Mouse (Mus musculus) ES-E14 (cell line): ENCODE measurements around the gene Mtor. TPM values are rescaled to one million over a fixed set of nuclear protein-coding genes. Genes with fewer than 3 reads are reported as not detected.

Experiments used
- DNase-seq: peaks from one replicate; pipeline ENCODE4 v3.0.0-alpha.2; 2013; ENCODE audit warnings: low read depth, low spot score
- H3K27ac ChIP-seq: 2 replicates; pipeline ENCODE4 v1.5.1; 2012; ENCODE audit warnings: low read depth, mild to moderate bottlenecking, low read length, moderate library complexity, mixed read lengths; ENCODE audit not compliant: poor library complexity, insufficient read depth, severe bottlenecking
- H3K36me3 ChIP-seq: 2 replicates; pipeline ENCODE4 v1.6.1; 2012; ENCODE audit warnings: mild to moderate bottlenecking, low read length, moderate library complexity, mixed read lengths; ENCODE audit not compliant: control insufficient read depth, poor library complexity, insufficient read depth, severe bottlenecking
- H3K4me1 ChIP-seq, 2 experiments: fragments of 150-350 bp in 1 of 2; sonication (generic) in 1 of 2; 2 replicates each; pipeline ENCODE4 v1.6.1; 2012; ENCODE audit warnings: low read length in 2 of 2, mild to moderate bottlenecking in 1 of 2, mixed read lengths in 1 of 2; ENCODE audit not compliant: control insufficient read depth in 2 of 2, insufficient read depth in 2 of 2, poor library complexity in 1 of 2
- H3K4me3 ChIP-seq, 2 experiments: fragments of 150-350 bp in 1 of 2; sonication (generic) in 1 of 2; 2 replicates each; pipeline ENCODE4 v1.5.1; 2012; ENCODE audit warnings: low read length in 2 of 2, low read depth in 1 of 2, mild to moderate bottlenecking in 1 of 2, mixed read lengths in 1 of 2; ENCODE audit not compliant: insufficient read depth in 1 of 2, poor library complexity in 1 of 2, severe bottlenecking in 1 of 2
- H3K9ac ChIP-seq: 2 replicates; pipeline ENCODE4 v1.6.1; 2012; ENCODE audit warnings: low read depth, mild to moderate bottlenecking, low read length, mixed read lengths; ENCODE audit not compliant: poor library complexity, insufficient read depth, severe bottlenecking
- H3K9me3 ChIP-seq: fragments of 150-350 bp; sonication (generic); 2 replicates; pipeline ENCODE4 v1.6.1; 2012; ENCODE audit warnings: low read depth, mild to moderate bottlenecking, low read length; ENCODE audit not compliant: control insufficient read depth, insufficient read depth
- CHD2 ChIP-seq: IDR thresholded peaks from 2 replicates; pipeline ENCODE4 v1.6.1; 2014; ENCODE audit warnings: mild to moderate bottlenecking, low read depth, low read length, inconsistent platforms
- HCFC1 ChIP-seq: IDR thresholded peaks from 2 replicates; pipeline ENCODE4 v1.6.1; 2012; ENCODE audit warnings: low read length, inconsistent platforms, borderline replicate concordance; ENCODE audit not compliant: insufficient read depth
- MAFK ChIP-seq: IDR thresholded peaks from 2 replicates; pipeline ENCODE4 v1.6.1; 2014; ENCODE audit warnings: mild to moderate bottlenecking, low read depth, low read length, inconsistent platforms; ENCODE audit not compliant: insufficient read depth
- ZC3H11A ChIP-seq: IDR thresholded peaks from 2 replicates; pipeline ENCODE4 v1.6.1; 2012; ENCODE audit warnings: low read depth, mild to moderate bottlenecking, inconsistent platforms, low read length, borderline replicate concordance
- ZNF384 ChIP-seq: IDR thresholded peaks from 2 replicates; pipeline ENCODE4 v1.6.1; 2012; ENCODE audit warnings: low read depth, low read length, inconsistent platforms
- in situ Hi-C, 2 experiments: fragments of 600-800 bp; cut with MboI; formaldehyde crosslinking; loops; one replicate each; pipeline ENCODE4 v1.15.1; 2025; ENCODE audit warnings: low sequenced_read_pairs in 2 of 2, inconsistent platforms in 1 of 2; ENCODE audit not compliant: unreplicated experiment in 2 of 2
- total RNA-seq: library from RNA; depleted of rRNA; stranded (reverse); fragments of 300-350 nt; gene quantifications from 2 replicates; pipeline ENCODE4 v1.2.3, GENCODE M21; 2012

Gene Mtor
- total RNA-seq, 1 experiment: 37.6 TPM

GRCm38 (mm10) chr4:148417559-148417958 lies 30.9 kb upstream of the Mtor start:
- H3K36me3 ChIP-seq: no peaks in the 10 kb centered on the region
- in situ Hi-C loops: no loop called here
- no peak for DNase-seq
- no peak overlapping the region for H3K27ac ChIP-seq
- no peaks in the 10 kb centered on the region for H3K4me1 ChIP-seq
- H3K9ac ChIP-seq: no peak overlapping the region
- no peak overlapping the region for H3K4me3 ChIP-seq
- H3K9me3 ChIP-seq: no peaks in the 10 kb centered on the region
- no peak for TF ChIP-seq HCFC1
- TF ChIP-seq CHD2: no peak
- no peak for TF ChIP-seq ZC3H11A
- TF ChIP-seq ZNF384: no peak
- no peak for TF ChIP-seq MAFK

DNA sequence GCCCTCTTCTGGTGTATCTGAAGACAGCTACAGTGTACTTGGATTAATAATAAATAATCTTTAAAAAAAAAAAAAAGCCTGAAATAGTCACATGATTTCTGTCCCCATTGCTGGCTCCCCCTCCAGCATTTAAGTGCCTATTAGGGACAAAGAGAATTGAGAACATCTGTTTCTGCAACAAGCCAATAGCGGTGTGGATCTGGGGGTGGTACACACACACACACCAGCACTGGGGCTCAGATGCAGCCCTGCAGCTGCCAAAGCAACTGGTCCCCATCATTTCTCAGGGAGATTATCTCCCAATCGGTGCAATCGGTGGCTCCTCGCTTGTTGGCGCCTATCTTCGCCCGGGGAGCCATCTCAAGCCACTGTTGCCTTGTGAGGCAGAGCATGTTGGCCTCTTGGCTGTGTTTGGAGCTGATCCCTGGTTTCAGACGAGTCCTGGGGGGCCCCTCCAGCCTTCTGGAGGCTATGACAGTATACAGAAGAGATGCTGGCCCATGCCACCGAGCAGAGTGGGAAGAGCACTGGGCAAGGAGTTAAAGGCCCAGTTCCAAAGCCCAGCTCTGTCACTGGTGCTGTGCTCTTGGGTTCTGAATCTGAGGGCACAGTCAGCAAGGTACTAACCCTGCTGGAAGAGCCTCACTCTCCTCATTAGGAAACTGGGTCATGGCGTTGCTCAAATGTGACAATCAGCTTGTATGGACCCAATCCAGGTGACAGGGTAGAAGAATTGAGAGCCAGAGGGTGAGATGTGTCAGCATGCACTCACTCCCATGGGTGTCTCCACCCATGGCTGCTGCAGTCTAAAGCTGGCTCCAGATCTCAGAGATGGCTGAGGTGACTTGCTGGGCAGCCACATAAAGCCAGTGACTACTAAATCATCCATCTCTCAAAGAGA lies 21.2 kb upstream of the Mtor start:
- no peaks in the 10 kb centered on the region for H3K9me3 ChIP-seq
- H3K4me3 ChIP-seq: no peak overlapping the region
- no peak overlapping the region for H3K9ac ChIP-seq
- TF ChIP-seq CHD2 (no peak), ZC3H11A (no peak), ZNF384 (no peak), MAFK (no peak), HCFC1 (no peak)
- DNase-seq: no peak
- H3K36me3 ChIP-seq: no peaks in the 10 kb centered on the region
- H3K4me1 ChIP-seq: peaks cover 0 to 7% of the 10 kb centered on the region in 2 experiments; a peak in 1 of 4 replicates
- in situ Hi-C loops: no loop called here
- H3K27ac ChIP-seq: no peak overlapping the region

GRCm38 (mm10) chr4:148428544-148428943 lies 19.9 kb upstream of the Mtor start:
- Histone ChIP-seq H3K4me3 (no peak overlapping the region), H3K9ac (no peak overlapping the region), H3K4me1 (peaks cover 0 to 7% of the 10 kb centered on the region in 2 experiments; a peak in 1 of 4 replicates), H3K9me3 (no peaks in the 10 kb centered on the region), H3K36me3 (no peaks in the 10 kb centered on the region), H3K27ac (no peak overlapping the region)
- no peak for DNase-seq
- TF ChIP-seq CHD2 (no peak), ZC3H11A (no peak), ZNF384 (no peak), HCFC1 (no peak), MAFK (no peak)
- in situ Hi-C loops: no loop called here

- no peak overlapping the region for H3K27ac ChIP-seq
- H3K9ac ChIP-seq: no peak overlapping the region
- no peaks in the 10 kb centered on the region for H3K36me3 ChIP-seq
- in situ Hi-C loops: no loop called here
- TF ChIP-seq HCFC1: no peak
- no peak for TF ChIP-seq MAFK
- no peak for TF ChIP-seq ZC3H11A
- no peak for TF ChIP-seq ZNF384
- TF ChIP-seq CHD2: no peak
- no peaks in the 10 kb centered on the region for H3K9me3 ChIP-seq
- peaks cover 0 to 7% of the 10 kb centered on the region in 2 experiments; a peak in 1 of 4 replicates for H3K4me1 ChIP-seq
- H3K4me3 ChIP-seq: no peak overlapping the region
- DNase-seq: no peak
Observed at GRCm38 (mm10) chr4:148429121-148429520, 19.3 kb upstream of the Mtor start.
